Mouse (Mus musculus): ENCODE measurements around the gene Dppa4. TPM values are rescaled to one million over a fixed set of nuclear protein-coding genes. Genes with fewer than 3 reads are reported as not detected.

The Dppa4 gene
- polyA plus RNA-seq (2014; fragmentation: Nextera tagmentation; extraction: Ambion mirVana): not detected in 2 replicates

- 83% methylated on average over 4 of the region's 4 CpGs for WGBS
- DNase-seq (ENCODE audit: low spot score) (no peak), ATAC-seq (ENCODE audit: insufficient read depth, low FRiP score, low TSS enrichment) (no peak)
- H3K9ac ChIP-seq (ENCODE audit: low read length): no peak within 1 kb of the TSS
- H3K27ac ChIP-seq (ENCODE audit: low read depth, low read length): no peak within 1 kb of the TSS
- H3K36me3 ChIP-seq (ENCODE audit: control insufficient read depth, insufficient read depth, low read length): no peaks in the 10 kb centered on the region
- H3K4me2 ChIP-seq (ENCODE audit: low read depth): no peak within 1 kb of the TSS
- H3K4me1 ChIP-seq (ENCODE audit: control insufficient read depth, insufficient read depth, low read length): no peaks in the 10 kb centered on the region
- H3K27me3 ChIP-seq (ENCODE audit: control insufficient read depth, insufficient read depth, low read length): no peaks in the 10 kb centered on the region
- H3K4me3 ChIP-seq (ENCODE audit: low read depth, low read length): no peak within 1 kb of the TSS
- no peaks in the 10 kb centered on the region for H3K9me3 ChIP-seq (ENCODE audit: control insufficient read depth, low read length)
These were observed at the start of gene Dppa4 for GRCm38 (mm10) chr16:48283517-48283916. TSS of gene Dppa4 (plus strand) at chr16:48283733.

DNA sequence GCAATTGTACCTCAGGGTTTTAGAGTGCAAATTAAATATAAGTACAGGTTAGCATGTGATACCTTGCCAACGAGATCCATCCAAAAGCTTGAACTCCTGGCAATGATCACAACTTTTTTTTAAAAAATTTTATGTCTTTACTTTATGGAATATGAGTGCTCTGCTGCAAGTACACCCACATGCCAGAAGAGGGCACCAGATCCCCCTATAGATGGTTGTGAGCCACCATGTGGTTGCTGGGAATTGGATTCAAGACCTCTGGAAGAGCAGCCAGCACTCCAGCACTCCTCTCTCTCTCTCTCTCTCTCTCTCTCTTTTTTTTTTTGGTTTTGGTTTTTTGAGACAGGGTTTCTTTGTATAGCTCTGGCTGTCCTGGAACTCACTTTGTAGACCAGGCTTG, 48.5 kb upstream of the Dppa4 start:
- no peak for DNase-seq (ENCODE audit: low spot score)
- 79% methylated on average over 1 of the region's 1 CpGs for WGBS

GRCm38 (mm10) chr16:48237676-48238075, 45.9 kb upstream of the Dppa4 start:
- H3K36me3 ChIP-seq (ENCODE audit: control insufficient read depth, insufficient read depth, low read length): no peaks in the 10 kb centered on the region
- no peak for ATAC-seq (ENCODE audit: insufficient read depth, low FRiP score, low TSS enrichment)
- DNase-seq (ENCODE audit: low spot score): no peak
- WGBS: 92% methylated on average over 7 of the region's 7 CpGs
- no peaks in the 10 kb centered on the region for H3K27me3 ChIP-seq (ENCODE audit: control insufficient read depth, insufficient read depth, low read length)
- H3K4me3 ChIP-seq (ENCODE audit: low read depth, low read length): no peak overlapping the region
- no peaks in the 10 kb centered on the region for H3K9me3 ChIP-seq (ENCODE audit: control insufficient read depth, low read length)
- no peaks in the 10 kb centered on the region for H3K4me1 ChIP-seq (ENCODE audit: control insufficient read depth, insufficient read depth, low read length)
- H3K4me2 ChIP-seq (ENCODE audit: low read depth): no peak overlapping the region
- H3K9ac ChIP-seq (ENCODE audit: low read length): no peak overlapping the region
- no peak overlapping the region for H3K27ac ChIP-seq (ENCODE audit: low read depth, low read length)

More for the DNA sequence above, 48.5 kb upstream of the Dppa4 start:
- Histone ChIP-seq H3K9me3 (ENCODE audit: control insufficient read depth, low read length) (no peaks in the 10 kb centered on the region), H3K4me1 (ENCODE audit: control insufficient read depth, insufficient read depth, low read length) (no peaks in the 10 kb centered on the region), H3K36me3 (ENCODE audit: control insufficient read depth, insufficient read depth, low read length) (no peaks in the 10 kb centered on the region), H3K9ac (ENCODE audit: low read length) (no peak overlapping the region), H3K27ac (ENCODE audit: low read depth, low read length) (no peak overlapping the region), H3K27me3 (ENCODE audit: control insufficient read depth, insufficient read depth, low read length) (no peaks in the 10 kb centered on the region), H3K4me2 (ENCODE audit: low read depth) (no peak overlapping the region), H3K4me3 (ENCODE audit: low read depth, low read length) (no peak overlapping the region)
- no peak for ATAC-seq (ENCODE audit: insufficient read depth, low FRiP score, low TSS enrichment)

DNA sequence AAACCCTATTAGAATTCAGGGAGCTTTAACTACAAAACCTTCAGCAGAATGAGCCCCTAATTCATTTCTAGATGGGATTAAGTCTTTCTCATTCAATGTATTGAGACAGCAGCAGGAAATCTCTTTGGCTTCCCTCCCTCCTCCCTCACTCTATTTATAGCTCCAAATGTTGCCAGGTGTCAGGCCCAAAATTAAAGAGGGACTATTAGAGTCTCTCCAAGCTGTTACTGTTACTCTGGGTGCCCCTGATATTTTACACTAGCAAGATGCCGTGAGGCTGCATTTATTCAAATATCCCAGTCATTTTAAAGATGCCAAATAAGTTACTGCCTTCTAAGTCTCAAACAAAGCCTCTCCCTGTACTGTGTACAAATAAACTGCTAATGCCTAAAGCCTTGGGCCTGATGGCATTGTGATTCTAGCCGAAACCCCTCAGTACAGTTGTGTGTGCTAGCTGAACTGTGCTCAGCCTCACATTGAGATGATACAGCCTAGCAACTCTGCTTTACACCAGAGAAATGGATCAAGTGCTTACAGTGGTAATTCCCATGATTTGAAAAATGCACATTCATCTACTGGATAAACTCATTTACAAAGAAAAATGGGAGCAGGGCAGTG, 36.4 kb upstream of the Dppa4 start:
- no peaks in the 10 kb centered on the region for H3K36me3 ChIP-seq (ENCODE audit: control insufficient read depth, insufficient read depth, low read length)
- no peak overlapping the region for H3K27ac ChIP-seq (ENCODE audit: low read depth, low read length)
- DNase-seq (ENCODE audit: low spot score) (no peak), ATAC-seq (ENCODE audit: insufficient read depth, low FRiP score, low TSS enrichment) (no peak)
- H3K4me3 ChIP-seq (ENCODE audit: low read depth, low read length): no peak overlapping the region
- no peak overlapping the region for H3K9ac ChIP-seq (ENCODE audit: low read length)
- no peaks in the 10 kb centered on the region for H3K4me1 ChIP-seq (ENCODE audit: control insufficient read depth, insufficient read depth, low read length)
- no peaks in the 10 kb centered on the region for H3K9me3 ChIP-seq (ENCODE audit: control insufficient read depth, low read length)
- no peaks in the 10 kb centered on the region for H3K27me3 ChIP-seq (ENCODE audit: control insufficient read depth, insufficient read depth, low read length)
- no peak overlapping the region for H3K4me2 ChIP-seq (ENCODE audit: low read depth)
- WGBS: 93% methylated on average over 2 of the region's 2 CpGs

DNA sequence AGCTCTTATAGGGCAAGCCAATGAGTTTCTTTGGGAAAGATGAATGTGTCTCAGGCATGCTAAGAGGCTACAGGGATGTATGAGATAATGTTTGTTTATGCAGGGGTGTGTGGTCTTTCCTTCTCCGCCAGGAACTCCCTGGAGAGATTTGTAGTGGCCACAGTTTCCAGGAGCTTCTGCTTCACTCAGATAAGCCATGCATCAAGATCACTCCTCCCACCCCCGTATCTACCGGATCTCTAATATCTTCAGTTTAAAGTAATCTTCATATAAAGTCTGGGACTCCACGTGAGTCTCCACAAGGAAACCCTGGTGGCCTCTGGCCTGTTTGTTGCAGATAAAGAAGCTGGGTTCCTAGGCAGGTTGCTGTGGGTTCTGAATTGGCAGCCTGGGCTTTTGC, 30.7 kb upstream of the Dppa4 start:
- no peak for DNase-seq (ENCODE audit: low spot score)
- H3K4me2 ChIP-seq (ENCODE audit: low read depth): no peak overlapping the region
- no peak overlapping the region for H3K4me3 ChIP-seq (ENCODE audit: low read depth, low read length)
- ATAC-seq (ENCODE audit: insufficient read depth, low FRiP score, low TSS enrichment): no peak
- H3K9me3 ChIP-seq (ENCODE audit: control insufficient read depth, low read length): no peaks in the 10 kb centered on the region
- no peaks in the 10 kb centered on the region for H3K36me3 ChIP-seq (ENCODE audit: control insufficient read depth, insufficient read depth, low read length)
- no peaks in the 10 kb centered on the region for H3K27me3 ChIP-seq (ENCODE audit: control insufficient read depth, insufficient read depth, low read length)
- 71% methylated on average over 4 of the region's 4 CpGs for WGBS
- H3K27ac ChIP-seq (ENCODE audit: low read depth, low read length): no peak overlapping the region
- no peak overlapping the region for H3K9ac ChIP-seq (ENCODE audit: low read length)
- no peaks in the 10 kb centered on the region for H3K4me1 ChIP-seq (ENCODE audit: control insufficient read depth, insufficient read depth, low read length)

DNA sequence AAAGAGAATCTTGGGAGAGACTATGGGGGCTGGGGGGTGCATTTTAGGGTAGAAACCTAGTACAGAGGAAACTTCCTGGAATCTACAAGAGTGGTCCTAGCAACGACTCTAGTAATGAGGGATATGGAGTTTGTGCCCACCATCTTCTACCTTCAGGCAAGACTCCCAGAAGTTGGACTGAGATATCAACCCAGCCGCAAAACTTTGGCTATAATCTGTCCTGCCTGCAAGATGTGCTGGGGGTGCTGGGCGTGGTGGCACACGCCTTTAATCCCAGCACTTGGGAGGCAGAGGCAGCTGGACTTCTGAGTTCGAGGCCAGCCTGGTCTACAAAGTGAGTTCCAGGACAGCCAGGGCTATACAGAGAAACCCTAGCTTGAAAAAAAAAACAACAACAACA, 28.9 kb upstream of the Dppa4 start:
- 91% methylated on average over 5 of the region's 5 CpGs for WGBS
- H3K27me3 ChIP-seq (ENCODE audit: control insufficient read depth, insufficient read depth, low read length): no peaks in the 10 kb centered on the region
- DNase-seq (ENCODE audit: low spot score): no peak
- no peaks in the 10 kb centered on the region for H3K9me3 ChIP-seq (ENCODE audit: control insufficient read depth, low read length)
- H3K36me3 ChIP-seq (ENCODE audit: control insufficient read depth, insufficient read depth, low read length): no peaks in the 10 kb centered on the region
- no peak overlapping the region for H3K4me3 ChIP-seq (ENCODE audit: low read depth, low read length)
- H3K4me1 ChIP-seq (ENCODE audit: control insufficient read depth, insufficient read depth, low read length): no peaks in the 10 kb centered on the region
- no peak overlapping the region for H3K9ac ChIP-seq (ENCODE audit: low read length)
- ATAC-seq (ENCODE audit: insufficient read depth, low FRiP score, low TSS enrichment): no peak
- H3K4me2 ChIP-seq (ENCODE audit: low read depth): no peak overlapping the region
- no peak overlapping the region for H3K27ac ChIP-seq (ENCODE audit: low read depth, low read length)

GRCm38 (mm10) chr16:48259519-48259918, 24.0 kb upstream of the Dppa4 start:
- Histone ChIP-seq H3K4me2 (ENCODE audit: low read depth) (no peak overlapping the region), H3K4me3 (ENCODE audit: low read depth, low read length) (no peak overlapping the region), H3K9ac (ENCODE audit: low read length) (no peak overlapping the region), H3K27me3 (ENCODE audit: control insufficient read depth, insufficient read depth, low read length) (no peaks in the 10 kb centered on the region), H3K4me1 (ENCODE audit: control insufficient read depth, insufficient read depth, low read length) (no peaks in the 10 kb centered on the region), H3K36me3 (ENCODE audit: control insufficient read depth, insufficient read depth, low read length) (no peaks in the 10 kb centered on the region), H3K27ac (ENCODE audit: low read depth, low read length) (no peak overlapping the region), H3K9me3 (ENCODE audit: control insufficient read depth, low read length) (no peaks in the 10 kb centered on the region)
- ATAC-seq (ENCODE audit: insufficient read depth, low FRiP score, low TSS enrichment): no peak
- DNase-seq (ENCODE audit: low spot score): no peak
- 95% methylated on average over 4 of the region's 4 CpGs for WGBS

- H3K27me3 ChIP-seq (ENCODE audit: control insufficient read depth, insufficient read depth, low read length): no peaks in the 10 kb centered on the region
- H3K4me2 ChIP-seq (ENCODE audit: low read depth): no peak overlapping the region
- H3K36me3 ChIP-seq (ENCODE audit: control insufficient read depth, insufficient read depth, low read length): no peaks in the 10 kb centered on the region
- WGBS: 92% methylated on average over 1 of the region's 1 CpGs
- no peaks in the 10 kb centered on the region for H3K9me3 ChIP-seq (ENCODE audit: control insufficient read depth, low read length)
- no peak overlapping the region for H3K9ac ChIP-seq (ENCODE audit: low read length)
- H3K4me1 ChIP-seq (ENCODE audit: control insufficient read depth, insufficient read depth, low read length): no peaks in the 10 kb centered on the region
- no peak overlapping the region for H3K27ac ChIP-seq (ENCODE audit: low read depth, low read length)
- H3K4me3 ChIP-seq (ENCODE audit: low read depth, low read length): no peak overlapping the region
- DNase-seq (ENCODE audit: low spot score): no peak
- no peak for ATAC-seq (ENCODE audit: insufficient read depth, low FRiP score, low TSS enrichment)
These were observed 20.6 kb upstream of the Dppa4 start for GRCm38 (mm10) chr16:48262901-48263300.

- DNase-seq (ENCODE audit: low spot score) (no peak), ATAC-seq (ENCODE audit: insufficient read depth, low FRiP score, low TSS enrichment) (no peak)
- no peak overlapping the region for H3K27ac ChIP-seq (ENCODE audit: low read depth, low read length)
- no peaks in the 10 kb centered on the region for H3K36me3 ChIP-seq (ENCODE audit: control insufficient read depth, insufficient read depth, low read length)
- H3K9me3 ChIP-seq (ENCODE audit: control insufficient read depth, low read length): no peaks in the 10 kb centered on the region
- no peak overlapping the region for H3K9ac ChIP-seq (ENCODE audit: low read length)
- WGBS: 88% methylated on average over 4 of the region's 4 CpGs
- H3K27me3 ChIP-seq (ENCODE audit: control insufficient read depth, insufficient read depth, low read length): no peaks in the 10 kb centered on the region
- H3K4me1 ChIP-seq (ENCODE audit: control insufficient read depth, insufficient read depth, low read length): no peaks in the 10 kb centered on the region
- H3K4me3 ChIP-seq (ENCODE audit: low read depth, low read length): no peak overlapping the region
- H3K4me2 ChIP-seq (ENCODE audit: low read depth): no peak overlapping the region
These were observed 17.7 kb upstream of the Dppa4 start for GRCm38 (mm10) chr16:48265856-48266255.

Data from neural tube, embryonic 11.5 days (tissue).